ENCODE assay signal across 8 mouse cellular contexts in the genomic region with DNA sequence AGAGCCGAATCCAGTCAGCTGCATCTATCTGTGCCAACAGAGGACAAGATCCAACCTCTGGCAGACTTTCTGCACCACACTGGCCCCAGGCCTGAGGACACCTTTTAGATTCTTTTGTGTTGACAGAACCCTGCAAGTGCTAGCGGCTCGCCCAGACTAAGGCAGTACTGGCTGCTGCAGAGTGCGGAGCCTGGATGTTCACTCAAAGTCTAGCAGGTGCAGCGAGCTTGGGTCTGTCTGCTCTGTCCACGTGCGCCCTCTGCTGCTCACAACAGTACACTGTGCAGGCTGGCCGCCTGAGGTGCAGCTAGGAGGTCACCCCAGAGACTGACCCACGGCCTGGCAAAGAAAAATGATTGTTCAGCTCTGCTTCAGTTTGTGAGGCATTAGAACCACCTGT. TPM values are rescaled to one million over a fixed set of nuclear protein-coding genes. Genes with fewer than 3 reads are reported as not detected.
DNase-seq lines count a peak whose midpoint lies in the region; ATAC-seq and TF ChIP-seq lines count a peak whose summit lies in the region.

No protein-coding gene starts in this region.

- H3K27ac ChIP-seq in kidney, adult 2 months (ENCODE audit: insufficient read depth, low read depth, low read length): no peak overlapping the region

- H3K79me2 ChIP-seq in myocyte (ENCODE audit: control insufficient read depth, insufficient read depth): peaks cover 14% of the 10 kb centered on the region

- H3K4me3 ChIP-seq in kidney, adult 2 months (ENCODE audit: insufficient read depth, low read depth, low read length): no peak overlapping the region
- H3K4me3 ChIP-seq in myocyte: no peak overlapping the region

- DNase-seq in 3T3-L1 (ENCODE audit: low read depth, low spot score): peak; percentile 79
- DNase-seq in adrenal gland, adult 18-20 months (ENCODE audit: low spot score in 2 of 2): peak; percentile 72 to 81
- peak; percentile 88 for DNase-seq in embryo, embryonic 11 days
- peak; percentile 86 for DNase-seq in kidney, adult 2 months
- DNase-seq in liver: peak; percentile 89
- DNase-seq in spleen, postnatal 36 days (ENCODE audit: low spot score in 2 of 2): peak; percentile 57 to 59

- no peaks in the 10 kb centered on the region for H3K36me3 ChIP-seq in kidney, adult 2 months (ENCODE audit: control insufficient read depth, insufficient read depth, low read length)
- H3K36me3 ChIP-seq in myocyte (ENCODE audit: control insufficient read depth, insufficient read depth): no peaks in the 10 kb centered on the region

- 10% methylated on average over 9 of the region's 9 CpGs for WGBS in kidney, adult 2 months

- TF ChIP-seq CTCF in kidney, adult 2 months (conservative IDR thresholded peaks at IDR 0.05; ENCODE audit: insufficient read depth, insufficient read length, low read depth, low read length): peak; percentile 99

- no peak for TF ChIP-seq POLR2A in kidney, adult 2 months (IDR thresholded peaks at IDR 0.05; ENCODE audit: low read depth, low read length)
- no peak for TF ChIP-seq POLR2A in myocyte (IDR thresholded peaks at IDR 0.05; ENCODE audit: insufficient read length, low read depth)

- H3K4me2 ChIP-seq in myocyte (ENCODE audit: low read depth): no peak overlapping the region

- H3ac ChIP-seq in myocyte (ENCODE audit: control insufficient read depth, insufficient read length): no peak overlapping the region

- no peaks in the 10 kb centered on the region for H3K4me1 ChIP-seq in kidney, adult 2 months (ENCODE audit: control insufficient read depth, insufficient read depth, low read length)

- peak; percentile 83 for ATAC-seq in granulocyte monocyte progenitor cell, adult 5-6 weeks (replicated peaks; ENCODE audit: poor library complexity, severe bottlenecking)

- no peaks in the 10 kb centered on the region for H3K27me3 ChIP-seq in kidney, adult 2 months (replicated peaks; ENCODE audit: control insufficient read depth, insufficient read depth, low read length)
- peaks cover 18% of the 10 kb centered on the region for H3K27me3 ChIP-seq in myocyte (ENCODE audit: control insufficient read depth, insufficient read depth, insufficient read length)

TF ChIP-seq in myocyte, 11 proteins besides CTCF, POLR2A, EP300 and RAD21:
- TF ChIP-seq MYOD1 (IDR thresholded peaks at IDR 0.05; ENCODE audit: control insufficient read depth in 1 of 3, insufficient read length in 2 of 3, low read depth in 2 of 3) (peak in 2 of 3 experiments; percentile 67 to 87), MYOG (IDR thresholded peaks at IDR 0.05; ENCODE audit: control insufficient read depth in 1 of 3, insufficient read depth in 1 of 3, insufficient read length in 2 of 3, low read depth in 2 of 3) (peak; percentile 8 to 80 (median 63)), E2F4 (IDR thresholded peaks at IDR 0.05; ENCODE audit: insufficient read depth) (no peak), TCF12 (IDR thresholded peaks at IDR 0.05; ENCODE audit: insufficient read depth, poor library complexity, severe bottlenecking) (no peak), MAX (IDR thresholded peaks at IDR 0.05; ENCODE audit: low read depth) (no peak)

RNA-seq across cellular contexts. Expression of gene Dusp8, which starts 2.1 kb away (rescaled TPM):
- total RNA-seq in adrenal gland, adult 18-20 months (2021): 10 to 100 TPM in 1 of 2 experiments, 1 to 10 TPM in 1; 8.9 to 23.6 TPM
- not detected in 2 replicates for total RNA-seq in granulocyte monocyte progenitor cell, adult 5-6 weeks (2014; fragmentation: Nextera tagmentation)
- not detected in 2 replicates for total RNA-seq in granulocyte monocyte progenitor cell, adult 5-6 weeks (2017)
- 3.6 and 3.7 TPM in 2 replicates for polyA plus RNA-seq in kidney, adult 2 months (2012; rRNA removed)
- 9.1 TPM for polyA plus RNA-seq in myocyte (2012; fragmentation: generic; extraction: Trizol)

RNA-seq across cellular contexts. Expression of gene Gm45618, which starts 22.8 kb away (rescaled TPM):
- not detected for total RNA-seq in adrenal gland, adult 18-20 months (2021)
- not detected in 2 replicates for total RNA-seq in granulocyte monocyte progenitor cell, adult 5-6 weeks (2014; fragmentation: Nextera tagmentation)
- not detected in 2 replicates for total RNA-seq in granulocyte monocyte progenitor cell, adult 5-6 weeks (2017)
- polyA plus RNA-seq in kidney, adult 2 months (2012; rRNA removed): not detected in 2 replicates
- not detected for polyA plus RNA-seq in myocyte (2012; fragmentation: generic; extraction: Trizol)

RNA-seq across cellular contexts. Expression of gene Mob2, which starts 36.9 kb away (rescaled TPM):
- total RNA-seq in adrenal gland, adult 18-20 months (2021): 10 to 100 TPM; 45.2 to 58.8 TPM
- total RNA-seq in granulocyte monocyte progenitor cell, adult 5-6 weeks (2014; fragmentation: Nextera tagmentation): 57.8 and 60.9 TPM in 2 replicates
- 51.2 and 63.4 TPM in 2 replicates for total RNA-seq in granulocyte monocyte progenitor cell, adult 5-6 weeks (2017)
- polyA plus RNA-seq in kidney, adult 2 months (2012; rRNA removed): 44.0 and 45.3 TPM in 2 replicates
- polyA plus RNA-seq in myocyte (2012; fragmentation: generic; extraction: Trizol): 39.2 TPM

RNA-seq across cellular contexts. Expression of gene Gm39115, which starts 38.1 kb away (rescaled TPM):
- not detected for total RNA-seq in adrenal gland, adult 18-20 months (2021)
- not detected in 2 replicates for total RNA-seq in granulocyte monocyte progenitor cell, adult 5-6 weeks (2014; fragmentation: Nextera tagmentation)
- total RNA-seq in granulocyte monocyte progenitor cell, adult 5-6 weeks (2017): not detected in 2 replicates
- not detected in 2 replicates for polyA plus RNA-seq in kidney, adult 2 months (2012; rRNA removed)
- polyA plus RNA-seq in myocyte (2012; fragmentation: generic; extraction: Trizol): not detected

RNA-seq across cellular contexts. Expression of gene Gm45337, which starts 46.6 kb away (rescaled TPM):
- total RNA-seq in adrenal gland, adult 18-20 months (2021): not detected
- total RNA-seq in granulocyte monocyte progenitor cell, adult 5-6 weeks (2014; fragmentation: Nextera tagmentation): not detected in 2 replicates
- not detected in 2 replicates for total RNA-seq in granulocyte monocyte progenitor cell, adult 5-6 weeks (2017)
- not detected in 2 replicates for polyA plus RNA-seq in kidney, adult 2 months (2012; rRNA removed)
- polyA plus RNA-seq in myocyte (2012; fragmentation: generic; extraction: Trizol): not detected

Comparison
In these comparisons a context has a peak if more than half of its experiments do, and no peak if none do; other contexts are left out.
1. RNA of gene Dusp8, which starts 2.1 kb away (total RNA-seq): 8.9 to 23.6 TPM in adrenal gland, adult 18-20 months; not detected in granulocyte monocyte progenitor cell, adult 5-6 weeks; every median in the first group is over 4 times any median in the second.
2. Peak in every context shown above with its lines, with median percentiles within 50 percentile points of each other: DNase-seq.